Mouse (Mus musculus): ENCODE results near the gene Dlat. TPM values are rescaled to one million over a fixed set of nuclear protein-coding genes. Genes with fewer than 3 reads are reported as not detected.

The Dlat gene
- total and polyA plus RNA-seq, 3 experiments, result 45.2 to 67.5 (median 53.4) TPM

- H3K36me3 ChIP-seq (replicated peaks in 1 of 2; ENCODE audit: control insufficient read depth in 1 of 2, insufficient read depth in 1 of 2, low read length in 1 of 2), result peaks cover 26 to 48% of the 10 kb centered on the region in 2 experiments
- H3K27me3 ChIP-seq (replicated peaks), result no peaks in the 10 kb centered on the region
- no peaks in the 10 kb centered on the region for H3K9me3 ChIP-seq (replicated peaks; ENCODE audit: low read length)
- H3K27ac ChIP-seq (ENCODE audit: insufficient read depth, low read depth), result peak overlapping the region; percentile 62
- dilution Hi-C loops (cut with MboI; ENCODE audit: extremely low pct_ligation_motif_present, extremely low pct_unique_long_range_greater_than_20kb, low sequenced_read_pairs) (no loop called here), in situ Hi-C loops (cut with MboI; ENCODE audit: low pct_ligation_motif_present, low pct_unique_long_range_greater_than_20kb, low sequenced_read_pairs) (loop anchor here (10.0 kb wide), 1 partner anchor 150 kb away; no protein-coding TSS in a partner anchor)
- H3K4me1 ChIP-seq (ENCODE audit: control insufficient read depth in 1 of 2, insufficient read depth in 2 of 2), result peaks cover 5 to 34% of the 10 kb centered on the region in 2 experiments; a peak in 3 of 4 replicates
- peak; percentile 16 for DNase-seq (ENCODE audit: extremely low read depth)
- peak overlapping the region; percentile 80 to 98 (median 84) for H3K4me3 ChIP-seq (replicated peaks in 1 of 3; ENCODE audit: low read depth in 2 of 3, low read length in 2 of 3, poor library complexity in 1 of 3)
- peak overlapping the region; percentile 89 for H3K4me2 ChIP-seq (ENCODE audit: insufficient read depth, low read depth, poor library complexity, severe bottlenecking)
- TF ChIP-seq POLR2AphosphoS2 (IDR thresholded peaks at IDR 0.05; ENCODE audit: low read depth, low read length) (peak; percentile 30; the same call in 1 of the 2 replicates), TCF12 (IDR thresholded peaks at IDR 0.05; ENCODE audit: low read depth, low read length) (no peak), RAD21 (IDR thresholded peaks at IDR 0.05; ENCODE audit: low read depth, low read length) (no peak)
- peaks cover 47% of the 10 kb centered on the region for H3K79me2 ChIP-seq (replicated peaks; ENCODE audit: control insufficient read depth, extremely low read depth, insufficient read depth, poor library complexity, severe bottlenecking)
- peak overlapping the region; percentile 92 for H3K9ac ChIP-seq (ENCODE audit: insufficient read depth, low read depth)
Measured at GRCm38 (mm10) chr9:50604338-50604737, 55.2 kb downstream of the Dlat start.

DNA sequence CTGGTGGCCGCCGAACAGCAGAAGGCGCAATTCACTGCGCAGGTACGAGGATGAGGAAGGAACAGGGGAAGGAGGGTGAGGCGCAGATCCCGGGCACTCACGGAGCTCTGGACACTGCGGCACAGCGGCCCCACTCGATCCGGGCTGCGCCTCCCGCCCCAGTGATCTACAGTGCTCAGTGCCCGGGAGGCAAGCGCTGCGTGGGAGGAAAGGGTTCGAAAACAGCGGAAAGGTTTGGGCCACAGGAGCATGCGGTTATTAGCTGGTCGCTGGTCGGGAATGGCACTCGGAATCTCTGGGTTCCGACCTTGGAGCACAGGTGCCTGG lies 55.6 kb downstream of the Dlat start:
- DNase-seq (ENCODE audit: extremely low read depth), result no peak
- peak overlapping the region; percentile 80 to 98 (median 84) for H3K4me3 ChIP-seq (replicated peaks in 1 of 3; ENCODE audit: low read depth in 2 of 3, low read length in 2 of 3, poor library complexity in 1 of 3)
- peaks cover 5 to 34% of the 10 kb centered on the region in 2 experiments; a peak in 3 of 4 replicates for H3K4me1 ChIP-seq (ENCODE audit: control insufficient read depth in 1 of 2, insufficient read depth in 2 of 2)
- no peaks in the 10 kb centered on the region for H3K9me3 ChIP-seq (replicated peaks; ENCODE audit: low read length)
- H3K79me2 ChIP-seq (replicated peaks; ENCODE audit: control insufficient read depth, extremely low read depth, insufficient read depth, poor library complexity, severe bottlenecking), result peaks cover 47% of the 10 kb centered on the region
- H3K4me2 ChIP-seq (ENCODE audit: insufficient read depth, low read depth, poor library complexity, severe bottlenecking), result peak overlapping the region; percentile 89
- peaks cover 25 to 48% of the 10 kb centered on the region in 2 experiments for H3K36me3 ChIP-seq (replicated peaks in 1 of 2; ENCODE audit: control insufficient read depth in 1 of 2, insufficient read depth in 1 of 2, low read length in 1 of 2)
- peak overlapping the region; percentile 92 for H3K9ac ChIP-seq (ENCODE audit: insufficient read depth, low read depth)
- in situ Hi-C loops (cut with MboI; ENCODE audit: low pct_ligation_motif_present, low pct_unique_long_range_greater_than_20kb, low sequenced_read_pairs) (loop anchor here (10.0 kb wide), 1 partner anchor 149 kb away; no protein-coding TSS in a partner anchor), dilution Hi-C loops (cut with MboI; ENCODE audit: extremely low pct_ligation_motif_present, extremely low pct_unique_long_range_greater_than_20kb, low sequenced_read_pairs) (no loop called here)
- H3K27ac ChIP-seq (ENCODE audit: insufficient read depth, low read depth), result peak overlapping the region; percentile 62
- H3K27me3 ChIP-seq (replicated peaks), result no peaks in the 10 kb centered on the region
- TF ChIP-seq SIN3A (IDR thresholded peaks at IDR 0.05; ENCODE audit: low read length), result peak; percentile 8; the same call in 1 of the 2 replicates
- TF ChIP-seq HCFC1 (IDR thresholded peaks at IDR 0.05; ENCODE audit: low read depth, low read length), result no peak
- peak in 1 of 2 experiments; percentile 29; a peak in 2 of 4 replicates for TF ChIP-seq CTCF (conservative IDR thresholded peaks at IDR 0.05 in 1 of 2, IDR thresholded peaks at IDR 0.05 in 1 of 2; ENCODE audit: low read depth in 2 of 2, low read length in 2 of 2)

- Histone ChIP-seq H3K4me2 (ENCODE audit: insufficient read depth, low read depth, poor library complexity, severe bottlenecking) (peak within 1 kb of the TSS; percentile 89), H3K4me3 (replicated peaks in 1 of 3; ENCODE audit: low read depth in 2 of 3, low read length in 2 of 3, poor library complexity in 1 of 3) (peak within 1 kb of the TSS; percentile 80 to 98 (median 84)), H3K9me3 (replicated peaks; ENCODE audit: low read length) (no peaks in the 10 kb centered on the region), H3K36me3 (replicated peaks in 1 of 2; ENCODE audit: control insufficient read depth in 1 of 2, insufficient read depth in 1 of 2, low read length in 1 of 2) (peaks cover 27 to 49% of the 10 kb centered on the region in 2 experiments), H3K79me2 (replicated peaks; ENCODE audit: control insufficient read depth, extremely low read depth, insufficient read depth, poor library complexity, severe bottlenecking) (peaks cover 47% of the 10 kb centered on the region), H3K4me1 (ENCODE audit: control insufficient read depth in 1 of 2, insufficient read depth in 2 of 2) (peaks cover 5 to 34% of the 10 kb centered on the region in 2 experiments; a peak in 3 of 4 replicates), H3K9ac (ENCODE audit: insufficient read depth, low read depth) (peak within 1 kb of the TSS; percentile 92), H3K27ac (ENCODE audit: insufficient read depth, low read depth) (peak within 1 kb of the TSS; percentile 62), H3K27me3 (replicated peaks) (no peaks in the 10 kb centered on the region)
- dilution Hi-C loops (cut with MboI; ENCODE audit: extremely low pct_ligation_motif_present, extremely low pct_unique_long_range_greater_than_20kb, low sequenced_read_pairs), result no loop called here
- in situ Hi-C loops (cut with MboI; ENCODE audit: low pct_ligation_motif_present, low pct_unique_long_range_greater_than_20kb, low sequenced_read_pairs), result loop anchor here (10.0 kb wide), 1 partner anchor 149 kb away; no protein-coding TSS in a partner anchor
- DNase-seq (ENCODE audit: extremely low read depth), result peak; percentile 96
- TF ChIP-seq EP300 (IDR thresholded peaks at IDR 0.05; ENCODE audit: low read length) (no peak), KAT2A (IDR thresholded peaks at IDR 0.05; ENCODE audit: insufficient replicate concordance, low read length) (peak; percentile 86; the same call in 1 of the 2 replicates), SIN3A (IDR thresholded peaks at IDR 0.05; ENCODE audit: low read length) (peak; percentile 90), MXI1 (IDR thresholded peaks at IDR 0.05; ENCODE audit: low read depth, low read length) (peak; percentile 81), CTCF (conservative IDR thresholded peaks at IDR 0.05 in 1 of 2, IDR thresholded peaks at IDR 0.05 in 1 of 2; ENCODE audit: low read depth in 2 of 2, low read length in 2 of 2) (no peak), SMC3 (IDR thresholded peaks at IDR 0.05; ENCODE audit: low read depth, low read length) (no peak), MAZ (IDR thresholded peaks at IDR 0.05; ENCODE audit: low read depth, low read length) (no peak), CHD1 (IDR thresholded peaks at IDR 0.05; ENCODE audit: low read depth, low read length) (0 out of 2 replicates have a peak, but pooled peaks have one; percentile 67), TCF12 (IDR thresholded peaks at IDR 0.05; ENCODE audit: low read depth, low read length) (peak; percentile 94), E2F4 (IDR thresholded peaks at IDR 0.05; ENCODE audit: insufficient replicate concordance, low read depth, low read length) (peak; percentile 55; the same call in 1 of the 2 replicates), POLR2A (IDR thresholded peaks at IDR 0.05; ENCODE audit: low read depth, low read length) (peak; percentile 96), GABPA (IDR thresholded peaks at IDR 0.05; ENCODE audit: insufficient replicate concordance, low read depth, low read length) (no peak; the same call in 1 of the 2 replicates), MEF2A (IDR thresholded peaks at IDR 0.05; ENCODE audit: borderline replicate concordance, low read depth, low read length) (peak; percentile 16; the same call in 1 of the 2 replicates), CHD2 (IDR thresholded peaks at IDR 0.05; ENCODE audit: low read length) (peak; percentile 88), ZC3H11A (IDR thresholded peaks at IDR 0.05; ENCODE audit: low read depth, low read length) (no peak), RAD21 (IDR thresholded peaks at IDR 0.05; ENCODE audit: low read depth, low read length) (no peak), IRF4 (IDR thresholded peaks at IDR 0.05; ENCODE audit: low read depth, low read length) (peak; percentile 38; the same call in 1 of the 2 replicates), ZNF384 (IDR thresholded peaks at IDR 0.05; ENCODE audit: low read depth, low read length) (no peak), ZKSCAN1 (IDR thresholded peaks at IDR 0.05; ENCODE audit: borderline replicate concordance, low read depth, low read length) (no peak), PAX5 (IDR thresholded peaks at IDR 0.05; ENCODE audit: low read length) (no peak)
Measured at GRCm38 (mm10) chr9:50603189-50603997, 56.2 kb downstream of the Dlat start, which contains the start of the genes Sdhd and Timm8b. Sdhd (minus strand) TSS chr9:50603812. Timm8b (plus strand) TSS chr9:50603910.

Data from CH12.LX (cell line).